Mouse (Mus musculus): Measurements from ENCODE around the gene Fbxo28.

DNA sequence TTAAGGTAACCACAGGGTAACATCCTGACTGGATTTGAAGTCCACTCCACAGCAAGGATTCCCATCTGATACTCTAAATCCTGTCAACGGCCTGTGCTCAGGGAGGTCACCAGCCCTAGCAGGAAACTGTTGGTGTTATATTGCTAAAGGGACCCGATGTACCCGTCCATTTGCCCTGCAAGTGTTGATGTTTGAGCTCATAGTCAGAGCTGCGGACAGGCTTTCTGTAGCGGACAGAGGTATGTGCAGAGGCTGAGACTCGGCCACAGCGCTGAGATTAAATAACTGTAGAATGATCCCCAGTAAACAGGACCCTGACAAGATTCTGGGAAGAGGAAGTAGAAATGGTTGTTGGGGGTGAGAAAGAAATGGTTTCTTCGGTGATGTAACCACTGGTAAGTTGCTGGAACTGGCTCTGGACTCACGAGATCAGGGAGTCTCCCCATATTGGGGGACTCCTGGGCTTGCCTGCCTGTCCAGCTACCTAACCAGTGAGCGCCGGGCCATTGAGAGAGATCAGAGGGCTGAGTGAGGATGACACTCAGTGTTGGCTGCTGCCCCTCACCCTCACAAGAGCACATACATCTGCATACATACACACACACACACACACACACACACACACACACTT lies 36.9 kb upstream of the Fbxo28 start:
- TF ChIP-seq CTCF (IDR thresholded peaks at IDR 0.05; ENCODE audit: extremely low read depth, insufficient read depth, insufficient read length, insufficient replicate concordance), result no peak
- no peak for TF ChIP-seq POLR2A (IDR thresholded peaks at IDR 0.05; ENCODE audit: low read depth, low read length)
